Mouse (Mus musculus): ENCODE measurements around the gene Dnajc27. TPM values are rescaled to one million over a fixed set of nuclear protein-coding genes. Genes with fewer than 3 reads are reported as not detected.

Dnajc27 gene
- polyA plus RNA-seq, 1 experiment from 2014 or later: 22.0 TPM

- H3K9me3 ChIP-seq: no peaks in the 10 kb centered on the region
- no peak overlapping the region for H3K4me3 ChIP-seq
- H3K36me3 ChIP-seq: 0 out of 2 replicates have a peak, but pooled peaks cover 4% of the 10 kb centered on the region
- WGBS: 85% methylated on average over 9 of the region's 9 CpGs
- no peaks in the 10 kb centered on the region for H3K4me1 ChIP-seq (replicated peaks)
- no peak for ATAC-seq (ENCODE audit: low FRiP score, low read depth)
- no peak overlapping the region for H3K9ac ChIP-seq
- no peak overlapping the region for H3K4me2 ChIP-seq
- H3K27ac ChIP-seq (replicated peaks): no peak overlapping the region
- no peaks in the 10 kb centered on the region for H3K27me3 ChIP-seq
These were observed 33.7 kb downstream of the Dnajc27 start for GRCm38 (mm10) chr12:4116132-4116531.

GRCm38 (mm10) chr12:4117136-4117535, 34.8 kb downstream of the Dnajc27 start:
- H3K4me2 ChIP-seq: no peak overlapping the region
- H3K9ac ChIP-seq: no peak overlapping the region
- H3K36me3 ChIP-seq: 0 out of 2 replicates have a peak, but pooled peaks cover 4% of the 10 kb centered on the region
- H3K27me3 ChIP-seq: no peaks in the 10 kb centered on the region
- 90% methylated on average over 3 of the region's 3 CpGs for WGBS
- no peaks in the 10 kb centered on the region for H3K4me1 ChIP-seq (replicated peaks)
- H3K9me3 ChIP-seq: no peaks in the 10 kb centered on the region
- no peak for ATAC-seq (ENCODE audit: low FRiP score, low read depth)
- H3K27ac ChIP-seq (replicated peaks): no peak overlapping the region
- no peak overlapping the region for H3K4me3 ChIP-seq

- H3K4me1 ChIP-seq (replicated peaks): no peaks in the 10 kb centered on the region
These were observed 35.2 kb downstream of the Dnajc27 start for GRCm38 (mm10) chr12:4117579-4117978.

GRCm38 (mm10) chr12:4127346-4127745, 45.0 kb downstream of the Dnajc27 start:
- H3K4me3 ChIP-seq: no peak overlapping the region
- 78% methylated on average over 7 of the region's 7 CpGs for WGBS

More at GRCm38 (mm10) chr12:4117579-4117978, 35.2 kb downstream of the Dnajc27 start:
- Histone ChIP-seq H3K4me2 (no peak overlapping the region), H3K36me3 (0 out of 2 replicates have a peak, but pooled peaks cover 4% of the 10 kb centered on the region), H3K9ac (no peak overlapping the region), H3K27ac (replicated peaks) (no peak overlapping the region), H3K9me3 (no peaks in the 10 kb centered on the region), H3K27me3 (no peaks in the 10 kb centered on the region), H3K4me3 (no peak overlapping the region)
- no peak for ATAC-seq (ENCODE audit: low FRiP score, low read depth)
- WGBS: 74% methylated on average over 4 of the region's 4 CpGs

GRCm38 (mm10) chr12:4132941-4133846, 50.8 kb downstream of the Dnajc27 start, which contains the start of gene Adcy3:
Adcy3 (plus strand) TSS chr12:4133103.
- Histone ChIP-seq H3K4me1 (replicated peaks) (peaks cover 38% of the 10 kb centered on the region), H3K27me3 (no peaks in the 10 kb centered on the region), H3K4me2 (peak within 1 kb of the TSS; percentile 75), H3K4me3 (peak within 1 kb of the TSS; percentile 50), H3K27ac (replicated peaks) (peak within 1 kb of the TSS; percentile 69), H3K9ac (peak within 1 kb of the TSS; percentile 73), H3K9me3 (no peaks in the 10 kb centered on the region), H3K36me3 (no peaks in the 10 kb centered on the region)
- WGBS: under 1% methylated on average over 72 of the region's 83 CpGs
- ATAC-seq (ENCODE audit: low FRiP score, low read depth): peak; percentile 88

More at GRCm38 (mm10) chr12:4127346-4127745, 45.0 kb downstream of the Dnajc27 start:
- ATAC-seq (ENCODE audit: low FRiP score, low read depth): no peak
- no peaks in the 10 kb centered on the region for H3K27me3 ChIP-seq
- no peak overlapping the region for H3K9ac ChIP-seq
- H3K27ac ChIP-seq (replicated peaks): no peak overlapping the region
- no peaks in the 10 kb centered on the region for H3K36me3 ChIP-seq
- no peak overlapping the region for H3K4me2 ChIP-seq
- H3K4me1 ChIP-seq (replicated peaks): no peaks in the 10 kb centered on the region
- no peaks in the 10 kb centered on the region for H3K9me3 ChIP-seq

GRCm38 (mm10) chr12:4133847-4134212, 51.4 kb downstream of the Dnajc27 start:
- peak overlapping the region; percentile 50 for H3K4me3 ChIP-seq
- peak; percentile 52 for ATAC-seq (ENCODE audit: low FRiP score, low read depth)
- peaks cover 38% of the 10 kb centered on the region for H3K4me1 ChIP-seq (replicated peaks)
- H3K27me3 ChIP-seq: no peaks in the 10 kb centered on the region
- H3K4me2 ChIP-seq: peak overlapping the region; percentile 75
- H3K27ac ChIP-seq (replicated peaks): peak overlapping the region; percentile 69
- no peaks in the 10 kb centered on the region for H3K36me3 ChIP-seq
- no peaks in the 10 kb centered on the region for H3K9me3 ChIP-seq
- H3K9ac ChIP-seq: peak overlapping the region; percentile 73
- WGBS: 32% methylated on average over 11 of the region's 11 CpGs

GRCm38 (mm10) chr12:4143179-4143578, 60.8 kb downstream of the Dnajc27 start:
- Histone ChIP-seq H3K4me1 (replicated peaks) (0 out of 2 replicates have a peak, but pooled peaks cover 15% of the 10 kb centered on the region), H3K9ac (no peak overlapping the region), H3K27me3 (no peaks in the 10 kb centered on the region), H3K36me3 (no peaks in the 10 kb centered on the region), H3K27ac (replicated peaks) (no peak overlapping the region), H3K4me2 (no peak overlapping the region), H3K4me3 (no peak overlapping the region), H3K9me3 (no peaks in the 10 kb centered on the region)
- no peak for ATAC-seq (ENCODE audit: low FRiP score, low read depth)
- WGBS: 91% methylated on average over 5 of the region's 5 CpGs

- Histone ChIP-seq H3K4me3 (no peak overlapping the region), H3K9me3 (no peaks in the 10 kb centered on the region), H3K27ac (replicated peaks) (no peak overlapping the region), H3K4me1 (replicated peaks) (no peaks in the 10 kb centered on the region), H3K27me3 (no peaks in the 10 kb centered on the region), H3K9ac (no peak overlapping the region), H3K4me2 (no peak overlapping the region), H3K36me3 (no peaks in the 10 kb centered on the region)
- WGBS: 90% methylated on average over 2 of the region's 2 CpGs
- no peak for ATAC-seq (ENCODE audit: low FRiP score, low read depth)
These were observed 68.6 kb downstream of the Dnajc27 start for GRCm38 (mm10) chr12:4150936-4151335.

- Histone ChIP-seq H3K4me3 (no peak overlapping the region), H3K27me3 (no peaks in the 10 kb centered on the region), H3K4me1 (replicated peaks) (no peaks in the 10 kb centered on the region), H3K9me3 (no peaks in the 10 kb centered on the region), H3K4me2 (no peak overlapping the region), H3K9ac (no peak overlapping the region), H3K36me3 (no peaks in the 10 kb centered on the region), H3K27ac (replicated peaks) (no peak overlapping the region)
- 94% methylated on average over 3 of the region's 3 CpGs for WGBS
- ATAC-seq (ENCODE audit: low FRiP score, low read depth): no peak
These were observed 69.6 kb downstream of the Dnajc27 start for GRCm38 (mm10) chr12:4151969-4152368.

GRCm38 (mm10) chr12:4157466-4157865, 75.1 kb downstream of the Dnajc27 start:
- WGBS: 80% methylated on average over 2 of the region's 2 CpGs
- no peaks in the 10 kb centered on the region for H3K27me3 ChIP-seq
- no peak overlapping the region for H3K4me2 ChIP-seq
- H3K36me3 ChIP-seq: no peaks in the 10 kb centered on the region
- no peak overlapping the region for H3K9ac ChIP-seq
- no peak overlapping the region for H3K4me3 ChIP-seq
- no peaks in the 10 kb centered on the region for H3K4me1 ChIP-seq (replicated peaks)
- no peak overlapping the region for H3K27ac ChIP-seq (replicated peaks)
- H3K9me3 ChIP-seq: no peaks in the 10 kb centered on the region
- no peak for ATAC-seq (ENCODE audit: low FRiP score, low read depth)

GRCm38 (mm10) chr12:4158179-4158578, 75.8 kb downstream of the Dnajc27 start:
- ATAC-seq (ENCODE audit: low FRiP score, low read depth): no peak
- no peaks in the 10 kb centered on the region for H3K27me3 ChIP-seq
- no peak overlapping the region for H3K27ac ChIP-seq (replicated peaks)
- no peaks in the 10 kb centered on the region for H3K4me1 ChIP-seq (replicated peaks)
- H3K4me2 ChIP-seq: no peak overlapping the region
- no peak overlapping the region for H3K4me3 ChIP-seq
- no peaks in the 10 kb centered on the region for H3K36me3 ChIP-seq
- WGBS: 90% methylated on average over 3 of the region's 3 CpGs
- H3K9me3 ChIP-seq: no peaks in the 10 kb centered on the region
- no peak overlapping the region for H3K9ac ChIP-seq

- H3K4me3 ChIP-seq: no peak overlapping the region
These were observed 76.7 kb downstream of the Dnajc27 start for GRCm38 (mm10) chr12:4158868-4159632.

More at GRCm38 (mm10) chr12:4158868-4159632, 76.7 kb downstream of the Dnajc27 start:
- Histone ChIP-seq H3K9me3 (no peaks in the 10 kb centered on the region), H3K36me3 (no peaks in the 10 kb centered on the region), H3K4me1 (replicated peaks) (no peaks in the 10 kb centered on the region), H3K9ac (no peak overlapping the region), H3K4me2 (no peak overlapping the region), H3K27me3 (no peaks in the 10 kb centered on the region), H3K27ac (replicated peaks) (no peak overlapping the region)
- no peak for ATAC-seq (ENCODE audit: low FRiP score, low read depth)
- WGBS: 92% methylated on average over 7 of the region's 7 CpGs
